Comparison of ENCODE assay signal across 22 mouse cellular contexts in genomic region chr8:114872491-114872890, GRCm38 (mm10).
DNase-seq lines count a peak whose midpoint lies in the region; ATAC-seq and TF ChIP-seq lines count a peak whose summit lies in the region.
"Had no signal": no experiment of that assay in that cellular context is flagged by ENCODE, and none has a peak within 500 bp of the region (broad histone marks: within the 10 kb centered on the region; RNA-seq: fewer than 3 reads in every experiment).

No protein-coding gene starts in this region.

- no peaks in the 10 kb centered on the region for H3K27me3 ChIP-seq in hindbrain, embryonic 14.5 days (ENCODE audit: control insufficient read depth, insufficient read depth, low read length)
- 0 out of 2 replicates have a peak, but pooled peaks cover 4% of the 10 kb centered on the region for H3K27me3 ChIP-seq in hindbrain, embryonic 10.5 days (ENCODE audit: insufficient read depth, poor library complexity, severe bottlenecking)
- H3K27me3 ChIP-seq in lung, postnatal 0 days (replicated peaks; ENCODE audit: insufficient read depth, low read length): no peaks in the 10 kb centered on the region
- H3K27me3 ChIP-seq: CH12.LX; forebrain, embryonic 13.5 days had no signal

- TF ChIP-seq CTCF in lung, postnatal 0 days (IDR thresholded peaks at IDR 0.05): no peak
- TF ChIP-seq CTCF in brain, embryonic 14.5 days (IDR thresholded peaks at IDR 0.05; ENCODE audit: borderline replicate concordance, extremely low read depth, insufficient read depth, insufficient read length): no peak

- TF ChIP-seq EP300 in lung, postnatal 0 days (IDR thresholded peaks at IDR 0.05): peak; percentile 28; the same call in 1 of the 2 replicates

- no peak overlapping the region for H3K4me3 ChIP-seq in hindbrain, embryonic 14.5 days (replicated peaks; ENCODE audit: low read length)
- H3K4me3 ChIP-seq in hindbrain, embryonic 10.5 days: no peak overlapping the region
- no peak overlapping the region for H3K4me3 ChIP-seq in lung, postnatal 0 days (ENCODE audit: low read depth, low read length)
- H3K4me3 ChIP-seq: forebrain, embryonic 13.5 days; heart, embryonic 10.5 days; midbrain, embryonic 13.5 days had no signal

- TF ChIP-seq POLR2A in brain, embryonic 14.5 days (IDR thresholded peaks at IDR 0.05; ENCODE audit: borderline replicate concordance, extremely low read depth, insufficient read depth, insufficient read length, poor library complexity, severe bottlenecking): no peak

- no peak overlapping the region for H3K4me2 ChIP-seq in hindbrain, embryonic 14.5 days (replicated peaks)
- no peak overlapping the region for H3K4me2 ChIP-seq in lung, postnatal 0 days (replicated peaks; ENCODE audit: low read depth, low read length)
- H3K4me2 ChIP-seq: forebrain, embryonic 13.5 days; liver, embryonic 11.5 days; midbrain, embryonic 13.5 days had no signal

- 57% methylated on average over 3 of the region's 3 CpGs for WGBS in hindbrain, embryonic 14.5 days
- WGBS in hindbrain, embryonic 10.5 days: 85% methylated on average over 3 of the region's 3 CpGs
- WGBS in lung, postnatal 0 days: 25% methylated on average over 3 of the region's 3 CpGs

- no peaks in the 10 kb centered on the region for H3K9me3 ChIP-seq in hindbrain, embryonic 14.5 days (ENCODE audit: control insufficient read depth, low read length)
- peaks cover 11% of the 10 kb centered on the region for H3K9me3 ChIP-seq in hindbrain, embryonic 10.5 days
- no peaks in the 10 kb centered on the region for H3K9me3 ChIP-seq in lung, postnatal 0 days (ENCODE audit: low read length)
- H3K9me3 ChIP-seq: heart, embryonic 10.5 days; midbrain, embryonic 13.5 days had no signal

- ATAC-seq in hindbrain, embryonic 14.5 days (ENCODE audit: low FRiP score): no peak
- ATAC-seq in lung, postnatal 0 days: no peak
- no peak for ATAC-seq in megakaryocyte progenitor cell, adult 5-6 weeks (replicated peaks; ENCODE audit: poor library complexity)
- ATAC-seq: forebrain, embryonic 13.5 days; liver, postnatal 0 days; midbrain, embryonic 13.5 days had no signal

- H3K27ac ChIP-seq in hindbrain, embryonic 14.5 days: no peak overlapping the region
- no peak overlapping the region for H3K27ac ChIP-seq in hindbrain, embryonic 10.5 days
- no peak overlapping the region for H3K27ac ChIP-seq in lung, postnatal 0 days (ENCODE audit: low read length)
- H3K27ac ChIP-seq: forebrain, embryonic 13.5 days; heart, embryonic 10.5 days; kidney, postnatal 0 days; midbrain, embryonic 13.5 days had no signal

- H3K9ac ChIP-seq in hindbrain, embryonic 14.5 days: no peak overlapping the region
- H3K9ac ChIP-seq in lung, postnatal 0 days (replicated peaks; ENCODE audit: low read depth): no peak overlapping the region
- H3K9ac ChIP-seq: forebrain, embryonic 13.5 days; liver, postnatal 0 days; midbrain, embryonic 13.5 days had no signal

- peaks cover 5% of the 10 kb centered on the region; the same call in 1 of the 2 replicates for H3K4me1 ChIP-seq in hindbrain, embryonic 14.5 days (replicated peaks; ENCODE audit: control insufficient read depth, insufficient read depth, low read length)
- peaks cover 25% of the 10 kb centered on the region for H3K4me1 ChIP-seq in hindbrain, embryonic 10.5 days (replicated peaks)
- peaks cover 8% of the 10 kb centered on the region for H3K4me1 ChIP-seq in lung, postnatal 0 days (ENCODE audit: insufficient read depth, low read depth, low read length)

- peak; percentile 63 for DNase-seq in hindbrain, embryonic 14.5 days (ENCODE audit: low spot score)
- DNase-seq in hindbrain, embryonic 10.5 days (ENCODE audit: low spot score): no peak
- peak; percentile 55 for DNase-seq in lung, postnatal 0 days (ENCODE audit: low spot score)
- DNase-seq in lung, adult 18-20 months: no peak
- peak; percentile 80 for DNase-seq in brain, embryonic 14.5 days (ENCODE audit: low read depth)
- DNase-seq in thymus, postnatal 36 days: no peak
- DNase-seq: adrenal gland, postnatal 10 days; B cell, adult 2 months; cerebellum, adult 2 months; cerebellum, postnatal 25 days; embryo, embryonic 11 days; gastrocnemius, postnatal 10 days; kidney, adult 2 months; liver, postnatal 0 days had no signal

- no peaks in the 10 kb centered on the region for H3K36me3 ChIP-seq in hindbrain, embryonic 14.5 days (replicated peaks; ENCODE audit: control insufficient read depth, insufficient read depth)
- no peaks in the 10 kb centered on the region for H3K36me3 ChIP-seq in hindbrain, embryonic 10.5 days
- no peaks in the 10 kb centered on the region for H3K36me3 ChIP-seq in lung, postnatal 0 days (ENCODE audit: insufficient read depth, low read length)
- H3K36me3 ChIP-seq: G1E; heart, embryonic 10.5 days; midbrain, embryonic 13.5 days had no signal

Comparison
In these comparisons a context has a peak if more than half of its experiments do, and no peak if none do; other contexts are left out.
1. DNase-seq: peak in hindbrain, embryonic 14.5 days (single experiment), lung, postnatal 0 days (single experiment) and brain, embryonic 14.5 days (single experiment); none in hindbrain, embryonic 10.5 days (single experiment), lung, adult 18-20 months (0 of 2) and thymus, postnatal 36 days (0 of 2).